Mouse (Mus musculus): ENCODE measurements around the gene Pyy. TPM values are rescaled to one million over a fixed set of nuclear protein-coding genes. Genes with fewer than 3 reads are reported as not detected.

Pyy gene
- polyA plus RNA-seq, 1 experiment from 2014 or later: not detected

DNA sequence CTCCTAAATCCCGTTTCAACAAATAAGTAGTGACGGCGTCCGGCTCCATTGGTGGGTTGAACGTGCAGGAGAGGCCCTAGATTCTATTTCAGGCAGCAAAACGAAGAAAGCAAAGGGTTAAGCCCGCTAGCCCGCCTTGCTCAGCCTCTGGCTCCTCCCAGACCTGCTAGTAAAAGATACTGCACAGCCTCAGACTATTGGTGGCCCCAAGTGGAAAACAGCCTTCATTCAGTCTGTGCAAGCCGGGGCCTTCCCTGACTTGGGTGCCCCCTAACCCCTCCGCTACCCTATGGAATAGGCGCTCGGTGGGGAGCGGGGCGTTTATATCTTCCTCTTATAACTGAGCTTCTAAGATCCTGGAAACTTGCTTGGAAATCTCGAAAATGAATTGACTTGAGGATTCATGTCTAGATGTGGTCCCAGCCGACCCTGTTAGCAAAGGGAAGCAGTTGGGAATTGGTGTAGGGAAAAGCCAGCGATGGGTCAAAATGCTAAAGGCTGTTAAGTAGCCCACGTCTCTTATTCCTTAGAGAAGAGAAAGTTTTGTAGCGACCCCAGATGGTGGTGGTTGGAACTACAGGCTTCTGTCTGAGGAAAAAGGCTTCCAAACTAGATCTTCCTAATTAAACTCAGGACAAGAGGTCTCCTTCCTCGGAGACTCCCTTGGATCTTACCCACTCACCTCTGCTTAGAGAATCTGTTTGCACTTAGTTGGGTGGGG is 18.4 kb downstream of the Pyy start:
- H3K4me3 ChIP-seq: peak overlapping the region; percentile 69
- peak overlapping the region; percentile 78 for H3K27ac ChIP-seq
- peaks cover 30% of the 10 kb centered on the region for H3K4me1 ChIP-seq
- H3K4me2 ChIP-seq: peak overlapping the region; percentile 97
- no peaks in the 10 kb centered on the region for H3K36me3 ChIP-seq
- ATAC-seq (ENCODE audit: borderline replicate concordance, extremely low read depth, low FRiP score, low TSS enrichment): peak; percentile 64
- H3K9ac ChIP-seq: peak overlapping the region; percentile 55; the same call in 1 of the 2 replicates
- under 1% methylated on average over 20 of the region's 20 CpGs for WGBS
- no peaks in the 10 kb centered on the region for H3K9me3 ChIP-seq
- no peaks in the 10 kb centered on the region for H3K27me3 ChIP-seq

DNA sequence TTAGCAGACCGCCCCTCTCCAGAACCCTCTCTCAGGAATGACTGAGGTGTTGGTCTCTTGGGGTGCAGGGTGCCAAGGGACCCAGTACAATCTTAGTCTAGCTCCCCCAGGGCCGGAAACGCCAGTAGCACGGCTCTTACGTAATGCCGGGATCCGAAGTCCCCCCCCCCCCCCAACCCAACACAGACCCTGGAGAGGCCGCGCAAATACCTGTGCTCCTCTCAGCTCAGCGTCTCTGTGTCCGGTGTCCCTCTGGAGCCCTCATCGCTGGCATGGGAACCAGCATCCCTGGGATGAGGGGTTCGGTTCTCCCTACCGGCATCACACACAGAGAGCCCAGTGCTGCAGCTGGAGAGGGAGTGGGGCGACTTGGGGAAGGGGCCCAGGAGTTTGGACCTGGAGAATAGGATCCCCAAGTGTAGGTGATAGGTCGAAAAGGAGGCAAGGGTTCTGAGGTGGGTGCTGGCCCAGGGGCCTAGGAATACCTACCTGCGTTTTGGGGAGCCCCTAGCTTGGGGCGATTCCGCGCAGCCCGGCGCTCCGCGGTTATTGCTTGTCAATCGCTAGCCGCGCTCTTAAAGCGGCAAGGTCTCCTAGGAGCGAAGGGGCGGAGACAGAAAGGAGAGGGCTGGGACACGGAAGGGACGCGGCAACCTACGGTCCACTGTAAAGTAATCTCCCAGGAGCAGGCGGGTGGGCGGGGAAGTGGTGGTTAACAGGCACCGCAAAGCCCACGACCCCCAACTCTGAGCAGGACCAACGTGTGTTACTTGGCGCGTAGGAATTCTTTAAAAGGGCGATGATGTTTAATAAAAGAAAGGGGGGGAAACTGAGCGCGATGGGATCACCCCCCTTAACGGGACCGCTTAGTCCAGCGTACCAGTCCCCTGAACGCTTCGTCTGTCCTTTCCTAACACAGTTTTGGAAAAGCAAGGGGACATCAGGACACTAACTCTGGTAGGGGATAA is 19.4 kb downstream of the Pyy start, which contains the start of gene Mpp2:
Gene Mpp2, minus strand, starts transcription at position 585 of the 968 bp plus-strand sequence.
- no peaks in the 10 kb centered on the region for H3K27me3 ChIP-seq
- WGBS: under 1% methylated on average over 48 of the region's 49 CpGs
- peak within 1 kb of the TSS; percentile 69 for H3K4me3 ChIP-seq
- no peaks in the 10 kb centered on the region for H3K36me3 ChIP-seq
- no peaks in the 10 kb centered on the region for H3K9me3 ChIP-seq
- H3K27ac ChIP-seq: peak within 1 kb of the TSS; percentile 78
- peak; percentile 74 for ATAC-seq (ENCODE audit: borderline replicate concordance, extremely low read depth, low FRiP score, low TSS enrichment)
- peak within 1 kb of the TSS; percentile 55 for H3K9ac ChIP-seq
- peak within 1 kb of the TSS; percentile 97 for H3K4me2 ChIP-seq
- peaks cover 31% of the 10 kb centered on the region for H3K4me1 ChIP-seq

DNA sequence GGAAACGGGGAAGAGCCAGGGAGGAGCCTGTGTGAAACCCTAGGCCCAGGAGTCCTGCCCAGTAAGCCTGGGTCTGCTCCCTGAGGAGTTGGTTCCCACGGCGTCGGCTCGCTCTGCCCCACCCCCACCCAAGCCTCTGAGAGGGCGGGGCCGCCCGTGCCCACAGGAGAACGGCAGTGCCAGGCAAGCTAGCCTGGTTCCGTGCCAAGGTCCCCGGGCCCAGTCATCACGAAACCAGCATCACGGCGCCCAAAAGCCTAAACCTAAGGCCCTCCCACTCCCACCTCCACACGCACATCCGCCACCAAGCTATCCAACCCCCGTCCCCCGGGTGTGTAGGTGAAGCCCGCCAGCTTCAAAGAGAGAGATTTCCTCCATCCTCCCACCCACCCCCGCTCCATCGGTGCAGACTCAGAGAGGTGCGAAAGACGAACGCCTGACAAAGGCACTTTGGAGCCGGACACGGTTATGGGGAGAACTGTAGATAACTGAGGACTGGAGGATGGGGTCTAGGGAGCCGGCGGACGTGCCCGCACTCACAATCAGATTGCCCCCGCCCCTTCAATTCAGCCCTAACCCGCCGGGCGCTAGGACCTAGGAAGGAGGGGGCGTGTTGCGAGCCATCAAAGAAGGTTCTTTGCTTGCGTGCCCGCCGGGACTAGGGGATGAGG is 20.4 kb downstream of the Pyy start:
- H3K4me3 ChIP-seq: peak overlapping the region; percentile 69
- H3K9me3 ChIP-seq: no peaks in the 10 kb centered on the region
- peak overlapping the region; percentile 97 for H3K4me2 ChIP-seq
- H3K4me1 ChIP-seq: peaks cover 41% of the 10 kb centered on the region
- peak overlapping the region; percentile 55 for H3K9ac ChIP-seq
- H3K27me3 ChIP-seq: no peaks in the 10 kb centered on the region
- peak; percentile 69 for ATAC-seq (ENCODE audit: borderline replicate concordance, extremely low read depth, low FRiP score, low TSS enrichment)
- no peaks in the 10 kb centered on the region for H3K36me3 ChIP-seq
- H3K27ac ChIP-seq: peak overlapping the region; percentile 78
- WGBS: under 1% methylated on average over 37 of the region's 39 CpGs

DNA sequence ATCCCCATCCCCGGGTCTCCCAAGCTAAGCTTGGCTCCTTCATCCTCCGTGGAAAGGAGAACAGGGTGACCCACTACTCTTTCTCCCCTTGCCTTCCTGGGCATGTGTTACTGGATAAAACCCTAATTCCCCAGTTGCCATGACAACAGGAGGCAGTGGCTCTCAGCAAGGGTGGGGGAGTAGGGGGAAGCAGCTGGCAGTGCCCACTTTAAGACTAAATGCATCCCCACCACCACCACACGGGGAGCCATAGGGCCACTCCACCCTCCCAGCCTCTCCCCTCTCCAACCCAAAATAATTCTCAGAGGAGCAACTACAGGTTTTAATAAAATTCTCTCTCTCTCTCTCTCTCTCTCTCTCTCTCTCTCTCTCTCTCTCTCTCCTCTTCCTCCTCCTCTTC is 21.3 kb downstream of the Pyy start:
- Histone ChIP-seq H3K27me3 (no peaks in the 10 kb centered on the region), H3K4me1 (peaks cover 47% of the 10 kb centered on the region), H3K4me3 (no peak overlapping the region), H3K36me3 (no peaks in the 10 kb centered on the region), H3K27ac (peak overlapping the region; percentile 78; the same call in 1 of the 2 replicates), H3K9me3 (no peaks in the 10 kb centered on the region), H3K9ac (no peak overlapping the region), H3K4me2 (peak overlapping the region; percentile 97)
- 13% methylated on average over 3 of the region's 3 CpGs for WGBS
- no peak for ATAC-seq (ENCODE audit: borderline replicate concordance, extremely low read depth, low FRiP score, low TSS enrichment)

DNA sequence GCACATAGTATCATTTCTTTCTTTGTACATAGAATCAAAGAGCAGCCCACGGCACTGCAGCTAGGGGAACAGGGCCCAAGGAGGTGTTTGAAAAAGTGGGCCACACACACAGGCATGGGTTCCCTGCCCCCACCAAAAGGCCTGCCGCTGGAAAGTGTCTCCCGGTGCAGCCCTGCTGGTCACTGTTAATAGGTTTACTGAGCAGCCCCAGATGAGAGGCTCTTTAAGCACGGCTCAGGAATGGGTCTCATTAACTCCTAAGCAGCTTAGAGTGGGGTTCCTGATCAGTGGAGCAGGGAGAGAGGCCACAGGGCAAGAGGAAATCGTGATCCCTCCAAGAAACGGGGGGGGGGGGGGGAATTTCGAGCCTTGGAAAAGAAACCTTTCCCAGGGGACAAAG is 23.5 kb downstream of the Pyy start:
- Histone ChIP-seq H3K27me3 (no peaks in the 10 kb centered on the region), H3K9ac (no peak overlapping the region), H3K27ac (no peak overlapping the region), H3K4me2 (no peak overlapping the region), H3K4me1 (peaks cover 41% of the 10 kb centered on the region), H3K9me3 (no peaks in the 10 kb centered on the region), H3K4me3 (no peak overlapping the region), H3K36me3 (no peaks in the 10 kb centered on the region)
- WGBS: 44% methylated on average over 7 of the region's 7 CpGs
- ATAC-seq (ENCODE audit: borderline replicate concordance, extremely low read depth, low FRiP score, low TSS enrichment): no peak

DNA sequence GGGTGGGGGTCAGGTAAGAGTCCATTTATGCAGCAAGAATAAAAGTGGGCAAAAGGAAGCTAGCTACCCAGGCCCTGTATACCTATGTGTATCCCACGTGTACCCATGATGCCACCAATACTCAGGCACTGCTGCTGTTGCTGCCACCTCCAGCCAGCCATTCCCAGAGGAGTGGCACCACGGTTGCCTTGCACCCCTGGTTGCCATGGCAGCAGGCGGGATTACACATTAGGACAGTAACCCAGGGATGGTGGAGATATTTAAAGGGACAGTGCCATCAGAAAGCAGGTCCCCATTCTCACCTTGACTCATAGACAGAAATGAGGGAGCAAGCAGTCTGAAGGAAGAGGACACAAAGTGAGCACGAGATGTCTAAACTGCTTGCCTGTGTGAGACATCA is 24.4 kb downstream of the Pyy start:
- ATAC-seq (ENCODE audit: borderline replicate concordance, extremely low read depth, low FRiP score, low TSS enrichment): no peak
- Histone ChIP-seq H3K4me3 (no peak overlapping the region), H3K4me2 (no peak overlapping the region), H3K36me3 (no peaks in the 10 kb centered on the region), H3K4me1 (peaks cover 34% of the 10 kb centered on the region), H3K9ac (no peak overlapping the region), H3K9me3 (no peaks in the 10 kb centered on the region), H3K27me3 (no peaks in the 10 kb centered on the region), H3K27ac (no peak overlapping the region)
- 46% methylated on average over 4 of the region's 4 CpGs for WGBS

DNA sequence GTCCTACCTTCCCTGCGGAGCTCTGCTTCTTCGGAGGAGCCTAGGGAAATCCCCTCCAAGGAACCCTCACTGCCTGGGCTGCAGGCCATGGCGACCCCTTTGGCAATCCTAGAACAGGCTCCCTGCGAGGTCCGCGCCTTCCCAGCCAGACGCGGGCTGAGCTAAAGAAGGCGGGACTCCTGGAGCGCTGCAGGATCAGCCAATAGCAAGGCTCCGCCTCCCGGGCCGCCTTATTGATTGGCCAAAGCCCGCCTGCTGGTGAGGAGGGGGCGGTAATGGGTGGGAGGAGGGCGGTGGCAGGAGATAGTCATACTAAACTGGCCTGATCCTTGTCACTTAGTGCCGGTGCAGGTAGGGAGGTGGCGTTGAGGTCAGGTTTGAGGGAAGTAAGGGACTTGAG is 25.3 kb downstream of the Pyy start:
- under 1% methylated on average over 18 of the region's 18 CpGs for WGBS
- peak overlapping the region; percentile 40 for H3K4me3 ChIP-seq
- no peaks in the 10 kb centered on the region for H3K36me3 ChIP-seq
- H3K4me2 ChIP-seq: peak overlapping the region; percentile 82
- H3K4me1 ChIP-seq: peaks cover 28% of the 10 kb centered on the region
- ATAC-seq (ENCODE audit: borderline replicate concordance, extremely low read depth, low FRiP score, low TSS enrichment): peak; percentile 88
- no peaks in the 10 kb centered on the region for H3K27me3 ChIP-seq
- no peak overlapping the region for H3K27ac ChIP-seq
- H3K9ac ChIP-seq: peak overlapping the region; percentile 28
- H3K9me3 ChIP-seq: no peaks in the 10 kb centered on the region

DNA sequence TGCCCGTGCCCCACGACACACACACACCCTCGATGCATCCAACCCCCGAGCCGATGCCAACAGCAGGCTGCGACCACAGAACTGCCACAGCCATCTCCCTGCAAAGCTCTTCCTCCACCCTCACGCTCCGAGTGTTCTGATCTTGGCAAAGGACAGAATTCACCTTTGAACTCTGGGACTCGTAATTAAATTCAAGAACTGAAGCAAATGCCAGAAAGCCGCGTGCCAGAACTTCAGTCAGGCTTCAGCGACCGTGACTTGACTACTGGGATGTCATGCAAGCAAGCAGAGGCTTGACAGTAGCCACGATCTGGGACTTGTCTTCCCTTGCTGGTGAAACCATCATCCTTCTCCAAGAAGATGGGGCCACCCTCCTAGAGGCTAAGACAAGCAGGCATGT is 33.9 kb downstream of the Pyy start:
- no peak for ATAC-seq (ENCODE audit: borderline replicate concordance, extremely low read depth, low FRiP score, low TSS enrichment)
- no peak overlapping the region for H3K9ac ChIP-seq
- peaks cover 4% of the 10 kb centered on the region; the same call in 1 of the 2 replicates for H3K27me3 ChIP-seq
- H3K4me1 ChIP-seq: peaks cover 4% of the 10 kb centered on the region; the same call in 1 of the 2 replicates
- WGBS: 73% methylated on average over 14 of the region's 14 CpGs
- no peaks in the 10 kb centered on the region for H3K9me3 ChIP-seq
- H3K36me3 ChIP-seq: no peaks in the 10 kb centered on the region
- H3K27ac ChIP-seq: no peak overlapping the region
- H3K4me2 ChIP-seq: no peak overlapping the region
- no peak overlapping the region for H3K4me3 ChIP-seq

DNA sequence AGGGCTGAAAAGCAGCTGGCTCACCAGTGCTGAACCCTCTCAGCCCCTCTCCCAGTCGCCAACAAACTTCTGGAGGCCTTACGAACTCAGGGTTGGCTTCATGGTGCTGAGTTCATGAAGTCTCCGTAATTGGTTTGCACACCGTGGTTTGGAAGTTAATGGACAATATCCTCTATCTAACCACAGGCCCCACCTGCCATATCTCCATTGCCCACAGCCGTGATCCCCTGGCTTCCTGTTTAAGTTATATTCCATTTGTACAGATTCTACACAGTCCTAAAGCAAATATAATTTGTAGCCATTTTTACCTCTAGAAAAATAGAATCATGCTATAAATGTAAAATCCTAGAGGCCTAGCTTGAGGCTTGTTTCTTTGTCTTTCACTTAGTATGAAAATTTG is 34.9 kb downstream of the Pyy start:
- Histone ChIP-seq H3K27ac (no peak overlapping the region), H3K9me3 (no peaks in the 10 kb centered on the region), H3K36me3 (no peaks in the 10 kb centered on the region), H3K4me1 (peaks cover 4% of the 10 kb centered on the region; the same call in 1 of the 2 replicates), H3K4me3 (no peak overlapping the region), H3K27me3 (peaks cover 4% of the 10 kb centered on the region; the same call in 1 of the 2 replicates), H3K4me2 (no peak overlapping the region), H3K9ac (no peak overlapping the region)
- no peak for ATAC-seq (ENCODE audit: borderline replicate concordance, extremely low read depth, low FRiP score, low TSS enrichment)
- WGBS: 78% methylated on average over 5 of the region's 5 CpGs

DNA sequence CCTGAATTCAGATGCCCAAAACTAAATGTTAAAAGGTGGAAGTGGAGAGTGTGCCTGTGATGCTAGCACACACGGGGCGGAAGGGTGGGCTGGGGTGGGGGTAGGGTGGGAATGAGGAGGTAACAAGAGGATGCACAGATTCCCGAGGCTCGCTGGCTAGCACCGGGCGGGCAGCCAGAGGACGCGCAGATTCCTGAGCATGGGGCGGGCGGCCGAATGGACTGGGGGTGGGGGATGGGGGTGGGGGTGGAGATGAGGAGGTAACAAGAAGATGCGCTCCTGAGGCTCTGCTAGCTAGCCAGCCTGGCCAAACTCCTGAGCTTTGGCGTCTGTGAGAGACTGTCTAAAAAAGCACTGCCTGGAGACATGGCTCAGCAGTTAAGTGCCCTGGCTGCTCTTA is 37.2 kb downstream of the Pyy start:
- H3K27me3 ChIP-seq: peaks cover 4% of the 10 kb centered on the region; the same call in 1 of the 2 replicates
- peak overlapping the region; percentile 38 for H3K4me2 ChIP-seq
- H3K4me3 ChIP-seq: no peak overlapping the region
- no peak overlapping the region for H3K9ac ChIP-seq
- H3K36me3 ChIP-seq: no peaks in the 10 kb centered on the region
- H3K27ac ChIP-seq: no peak overlapping the region
- H3K4me1 ChIP-seq: peaks cover 4% of the 10 kb centered on the region; the same call in 1 of the 2 replicates
- ATAC-seq (ENCODE audit: borderline replicate concordance, extremely low read depth, low FRiP score, low TSS enrichment): peak; percentile 57; the same call in 1 of the 2 replicates
- H3K9me3 ChIP-seq: no peaks in the 10 kb centered on the region
- 9% methylated on average over 13 of the region's 13 CpGs for WGBS

DNA sequence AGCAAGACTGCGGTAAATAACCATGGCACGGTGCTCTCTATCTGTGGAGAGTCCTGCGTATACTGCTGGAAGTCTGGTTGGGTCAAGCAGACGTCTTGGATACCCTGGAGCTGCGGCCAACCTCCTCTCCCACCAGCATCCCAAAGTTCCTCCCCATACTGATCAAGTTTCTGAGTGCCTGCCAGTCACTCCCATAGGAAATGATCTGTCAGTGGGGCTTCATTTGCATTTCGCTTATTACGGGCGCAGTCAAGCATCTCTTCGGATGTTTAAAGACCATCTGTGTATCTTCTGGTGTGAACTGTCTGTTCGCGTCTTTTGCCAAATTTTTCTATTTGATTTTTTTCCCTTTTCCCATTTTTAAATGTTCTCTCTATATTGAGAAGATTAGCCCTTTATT is 38.0 kb downstream of the Pyy start:
- H3K9me3 ChIP-seq: no peaks in the 10 kb centered on the region
- 56% methylated on average over 11 of the region's 11 CpGs for WGBS
- H3K27me3 ChIP-seq: peaks cover 4% of the 10 kb centered on the region; the same call in 1 of the 2 replicates
- no peak for ATAC-seq (ENCODE audit: borderline replicate concordance, extremely low read depth, low FRiP score, low TSS enrichment)
- no peak overlapping the region for H3K4me2 ChIP-seq
- peaks cover 4% of the 10 kb centered on the region; the same call in 1 of the 2 replicates for H3K4me1 ChIP-seq
- no peak overlapping the region for H3K4me3 ChIP-seq
- no peaks in the 10 kb centered on the region for H3K36me3 ChIP-seq
- no peak overlapping the region for H3K9ac ChIP-seq
- H3K27ac ChIP-seq: no peak overlapping the region
